Mouse (Mus musculus): ENCODE results near the gene Nlrp1b.
A peak's percentile ranks its signal among the peaks of the same experiment; 100 is the strongest.

Nlrp1b gene

DNA sequence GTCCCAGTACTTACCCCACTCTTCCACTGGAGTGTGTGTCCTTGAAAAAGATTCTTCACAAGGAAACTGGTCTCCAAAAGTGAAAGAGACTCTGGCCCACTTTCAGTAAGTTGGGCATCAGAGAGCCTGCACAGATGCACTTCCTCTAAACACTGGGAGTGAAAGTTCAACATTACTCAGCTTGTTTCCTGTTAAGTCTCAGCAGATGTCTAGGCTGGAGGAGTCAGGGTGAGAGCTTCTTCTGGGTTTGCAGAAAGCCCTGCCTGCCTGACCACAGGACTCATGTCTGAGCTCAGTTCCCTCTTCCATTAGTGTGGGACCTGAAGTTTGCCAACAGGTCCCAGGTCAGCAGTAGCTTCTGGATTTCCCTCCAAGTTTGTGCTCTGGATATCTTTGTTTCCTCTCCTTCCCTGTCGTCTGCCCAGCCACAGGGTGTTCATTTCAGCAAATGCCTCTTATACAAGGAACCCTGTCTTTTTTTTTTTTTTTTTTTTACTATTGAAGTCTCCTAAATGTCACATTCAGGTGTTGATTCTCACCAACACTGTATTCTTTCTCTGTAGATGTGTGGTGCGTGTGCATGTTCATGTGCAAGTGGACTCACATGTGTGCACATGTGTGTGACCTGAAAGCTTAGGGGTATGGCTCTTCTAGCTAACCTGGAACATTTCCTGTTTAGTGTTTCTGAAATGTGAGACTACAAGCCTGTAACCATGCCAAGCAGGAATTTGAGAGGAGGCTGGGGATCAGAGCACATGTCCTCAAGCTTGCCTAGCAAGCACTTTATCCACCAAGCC lies at the start of gene Nlrp1b:
Gene Nlrp1b, minus strand, starts transcription at position 50 of the 797 bp plus-strand sequence.
- DNase-seq (ENCODE audit: low spot score) = no peak

GRCm38 (mm10) chr11:71261036-71261435 lies 30.5 kb upstream of the Nlrp1b start:
- no peak for DNase-seq (ENCODE audit: low spot score)

DNA sequence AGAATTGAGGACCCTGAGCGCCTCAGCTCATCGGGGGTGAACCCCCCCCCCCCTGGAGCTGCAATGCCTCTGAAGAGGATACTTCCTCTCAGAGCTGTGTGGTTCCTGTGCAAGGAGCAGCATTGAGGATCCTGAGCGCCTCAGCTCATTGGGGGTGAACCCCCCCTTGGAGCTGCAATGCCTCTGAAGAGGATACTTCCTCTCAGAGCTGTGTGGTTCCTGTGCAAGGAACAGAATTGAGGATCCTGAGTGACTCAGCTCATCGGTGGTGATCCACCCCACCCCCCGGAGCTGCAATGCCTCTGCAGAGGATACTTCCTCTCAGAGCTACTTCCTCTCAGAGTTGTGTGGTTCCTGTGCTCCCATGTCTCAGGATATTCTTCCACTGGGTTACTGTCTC lies 20.8 kb upstream of the Nlrp1b start:
- no peak for DNase-seq (ENCODE audit: low spot score)

DNA sequence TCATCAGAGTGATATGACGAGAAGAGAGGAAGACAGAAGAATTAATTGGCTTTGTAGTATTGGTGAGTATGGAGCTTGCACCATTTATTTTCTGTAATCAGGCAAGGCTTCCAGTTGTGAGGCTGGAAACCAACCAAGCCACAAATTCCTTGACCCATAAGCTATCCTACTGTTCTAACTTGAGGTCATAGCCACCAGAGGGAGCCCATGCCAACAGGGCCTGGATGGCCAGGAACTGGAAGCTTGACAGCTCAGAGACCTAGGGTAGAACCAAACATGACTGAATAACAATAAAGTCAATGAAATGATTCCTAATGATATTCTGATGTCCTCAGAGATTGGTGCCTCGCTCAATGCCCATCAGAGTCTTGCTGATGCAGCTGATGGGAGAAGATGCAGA lies 5.9 kb downstream of the Nlrp1b start:
- peak; percentile 22 for DNase-seq (ENCODE audit: low spot score)

- no peak for DNase-seq (ENCODE audit: low spot score)
These were observed 27.8 kb downstream of the Nlrp1b start for GRCm38 (mm10) chr11:71202703-71203102.

DNA sequence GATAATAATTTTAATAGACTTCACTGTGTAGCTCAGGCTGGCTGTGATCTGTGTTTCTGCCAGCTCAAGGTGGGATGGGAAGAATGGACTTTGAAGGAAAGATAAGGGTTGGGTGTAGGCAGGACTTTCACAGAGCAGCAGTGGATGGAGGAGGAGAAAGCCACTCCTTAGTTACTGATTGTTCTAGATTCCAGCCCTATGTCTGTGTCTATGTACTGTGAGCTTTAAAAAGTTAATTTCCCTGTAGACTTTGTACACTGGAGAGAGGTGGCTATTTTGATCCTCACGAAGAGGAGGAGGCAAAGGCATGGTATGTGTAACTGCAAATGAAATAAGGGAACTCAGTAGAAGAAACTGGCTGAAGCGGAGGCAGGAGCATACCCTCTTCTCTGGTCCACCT lies 31.2 kb downstream of the Nlrp1b start:
- DNase-seq (ENCODE audit: low spot score) = no peak

- DNase-seq (ENCODE audit: low spot score) = no peak
These were observed 60.9 kb downstream of the Nlrp1b start for GRCm38 (mm10) chr11:71169633-71170032.

GRCm38 (mm10) chr11:71164139-71164538 lies 66.4 kb downstream of the Nlrp1b start:
- DNase-seq (ENCODE audit: low spot score) = no peak

GRCm38 (mm10) chr11:71159439-71160136 lies 70.9 kb downstream of the Nlrp1b start:
- DNase-seq (ENCODE audit: low spot score) = no peak

GRCm38 (mm10) chr11:71155272-71155671 lies 75.3 kb downstream of the Nlrp1b start:
- no peak for DNase-seq (ENCODE audit: low spot score)

DNA sequence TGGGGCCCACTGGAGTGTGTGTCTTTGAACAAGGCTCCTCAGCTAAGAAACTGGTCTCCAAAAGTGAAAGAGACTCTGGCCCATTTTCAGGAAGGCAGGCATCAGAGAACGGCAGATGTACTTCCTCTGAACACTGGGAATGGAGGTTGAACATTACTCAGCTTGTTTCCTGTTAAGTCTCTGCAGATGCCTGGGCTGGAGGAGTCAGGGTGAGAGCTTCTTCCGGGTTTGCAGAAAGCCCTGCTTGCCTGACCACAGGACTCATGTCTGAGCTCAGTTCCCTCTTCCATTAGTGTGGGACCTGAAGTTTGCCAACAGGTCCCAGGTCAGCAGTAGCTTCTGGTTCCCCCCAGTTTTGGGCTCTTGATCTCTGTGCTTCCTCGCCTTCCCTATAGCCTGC lies 85.9 kb downstream of the Nlrp1b start, which contains the start of gene Nlrp1a:
Gene Nlrp1a, minus strand, starts transcription at position 44 of the 400 bp plus-strand sequence.
- no peak for DNase-seq (ENCODE audit: low spot score)

DNA sequence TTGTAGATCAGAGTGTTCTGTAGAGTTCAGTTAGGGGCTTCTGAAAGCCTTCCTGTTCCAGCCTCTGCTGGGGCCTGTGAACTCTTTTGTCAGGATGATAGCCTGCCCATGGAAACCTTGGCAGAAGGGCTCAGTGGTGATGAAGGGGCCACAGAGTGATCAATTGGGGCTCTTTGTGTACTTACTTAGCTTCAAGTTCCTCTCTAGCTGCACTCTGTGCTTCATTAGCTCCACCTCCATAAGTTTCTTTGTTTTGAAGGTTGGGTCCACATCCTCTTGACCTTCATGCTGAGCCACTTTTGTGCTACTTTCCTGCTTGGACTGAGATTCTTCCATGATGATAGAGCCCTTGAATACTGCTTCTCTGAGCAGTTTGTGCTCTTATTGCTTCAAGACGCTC lies 88.5 kb downstream of the Nlrp1b start:
- DNase-seq (ENCODE audit: low spot score) = no peak

- DNase-seq (ENCODE audit: low spot score) = no peak
These were observed 123.4 kb downstream of the Nlrp1b start for GRCm38 (mm10) chr11:71107128-71107527.

DNA sequence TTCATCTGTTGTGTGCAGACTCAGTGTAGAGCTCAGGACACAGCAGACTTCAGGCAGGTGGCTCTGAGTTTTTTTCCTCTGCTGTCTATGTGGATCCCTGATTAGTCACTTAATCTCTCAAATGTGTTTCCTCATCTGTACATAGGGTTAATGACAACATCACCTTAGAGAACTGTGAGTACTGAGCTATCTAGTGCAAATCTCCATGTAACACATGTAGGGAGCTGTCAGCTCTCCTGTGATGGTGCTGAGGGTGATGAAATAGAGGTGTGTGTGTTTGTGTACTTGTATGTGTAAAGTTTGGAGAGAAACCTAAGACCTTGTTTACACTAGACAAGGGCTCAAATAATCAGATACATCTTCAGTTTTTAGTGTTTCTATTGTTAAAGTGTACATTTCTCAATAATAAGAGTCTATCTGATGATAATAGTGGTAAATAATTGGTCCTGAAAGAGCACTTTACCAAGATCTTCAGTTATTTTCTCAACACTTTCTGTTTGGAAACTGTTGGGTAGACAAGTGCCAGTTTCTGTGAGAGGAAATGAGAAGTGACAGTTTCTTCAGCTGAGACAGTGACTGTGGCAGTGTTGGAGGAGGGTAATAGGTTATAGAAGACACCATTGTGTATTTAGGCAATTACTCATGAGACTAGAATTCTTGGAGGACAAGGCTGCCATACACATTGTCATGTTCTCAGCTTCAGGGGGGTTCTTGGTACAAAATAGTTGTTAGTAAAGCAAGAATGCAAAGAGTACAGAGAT lies 124.1 kb downstream of the Nlrp1b start:
- no peak for DNase-seq (ENCODE audit: low spot score)

DNA sequence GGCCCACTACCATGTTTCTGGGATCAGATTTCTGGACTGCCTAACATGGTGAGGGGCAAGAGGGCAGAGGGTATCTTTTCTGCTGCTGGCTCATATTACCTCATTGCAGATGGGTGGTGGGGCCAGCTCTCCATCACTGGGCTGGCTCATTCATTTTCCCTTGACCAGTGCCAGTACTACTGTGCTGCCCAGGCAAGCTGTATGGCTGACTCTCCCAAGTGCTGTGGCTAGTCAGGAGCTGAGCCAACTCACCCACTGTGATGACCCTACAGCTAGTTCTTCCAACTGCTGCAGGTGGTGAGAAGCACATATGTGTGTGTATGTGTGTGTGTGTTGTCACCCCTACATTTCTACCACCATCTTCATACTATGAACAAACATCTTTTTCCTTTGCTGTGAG lies 126.6 kb downstream of the Nlrp1b start:
- no peak for DNase-seq (ENCODE audit: low spot score)
